Mouse (Mus musculus): ENCODE results near the gene Kcne1. TPM values are rescaled to one million over a fixed set of nuclear protein-coding genes. Genes with fewer than 3 reads are reported as not detected.

The Kcne1 gene
- polyA plus RNA-seq, 1 experiment: not detected

- TF ChIP-seq POLR2A (IDR thresholded peaks at IDR 0.05; ENCODE audit: borderline replicate concordance, low read depth, low read length) (no peak), CTCF (IDR thresholded peaks at IDR 0.05; ENCODE audit: low read depth, low read length) (no peak)
- Histone ChIP-seq H3K4me3 (ENCODE audit: insufficient read depth, low read length) (no peak overlapping the region), H3K27ac (ENCODE audit: insufficient read depth, low read depth, low read length) (no peak overlapping the region), H3K4me1 (ENCODE audit: control insufficient read depth, insufficient read depth, low read length) (no peaks in the 10 kb centered on the region)
Measured at GRCm38 (mm10) chr16:92358734-92359133, 534 bp downstream of the Kcne1 start.

GRCm38 (mm10) chr16:92357566-92357965, 1.7 kb downstream of the Kcne1 start:
- H3K27ac ChIP-seq (ENCODE audit: insufficient read depth, low read depth, low read length): no peak overlapping the region
- no peak overlapping the region for H3K4me3 ChIP-seq (ENCODE audit: insufficient read depth, low read length)
- no peaks in the 10 kb centered on the region for H3K4me1 ChIP-seq (ENCODE audit: control insufficient read depth, insufficient read depth, low read length)
- no peak for TF ChIP-seq CTCF (IDR thresholded peaks at IDR 0.05; ENCODE audit: low read depth, low read length)
- no peak for TF ChIP-seq POLR2A (IDR thresholded peaks at IDR 0.05; ENCODE audit: borderline replicate concordance, low read depth, low read length)

GRCm38 (mm10) chr16:92357023-92357422, 2.2 kb downstream of the Kcne1 start:
- H3K27ac ChIP-seq (ENCODE audit: insufficient read depth, low read depth, low read length): no peak overlapping the region
- TF ChIP-seq POLR2A (IDR thresholded peaks at IDR 0.05; ENCODE audit: borderline replicate concordance, low read depth, low read length) (no peak), CTCF (IDR thresholded peaks at IDR 0.05; ENCODE audit: low read depth, low read length) (no peak)
- H3K4me1 ChIP-seq (ENCODE audit: control insufficient read depth, insufficient read depth, low read length): no peaks in the 10 kb centered on the region
- no peak overlapping the region for H3K4me3 ChIP-seq (ENCODE audit: insufficient read depth, low read length)

GRCm38 (mm10) chr16:92355982-92356381, 3.3 kb downstream of the Kcne1 start:
- TF ChIP-seq POLR2A (IDR thresholded peaks at IDR 0.05; ENCODE audit: borderline replicate concordance, low read depth, low read length): no peak
- TF ChIP-seq CTCF (IDR thresholded peaks at IDR 0.05; ENCODE audit: low read depth, low read length): no peak
- Histone ChIP-seq H3K4me1 (ENCODE audit: control insufficient read depth, insufficient read depth, low read length) (no peaks in the 10 kb centered on the region), H3K4me3 (ENCODE audit: insufficient read depth, low read length) (no peak overlapping the region), H3K27ac (ENCODE audit: insufficient read depth, low read depth, low read length) (no peak overlapping the region)

GRCm38 (mm10) chr16:92355366-92355765, 3.9 kb downstream of the Kcne1 start:
- Histone ChIP-seq H3K4me1 (ENCODE audit: control insufficient read depth, insufficient read depth, low read length) (no peaks in the 10 kb centered on the region), H3K27ac (ENCODE audit: insufficient read depth, low read depth, low read length) (no peak overlapping the region), H3K4me3 (ENCODE audit: insufficient read depth, low read length) (no peak overlapping the region)
- no peak for TF ChIP-seq POLR2A (IDR thresholded peaks at IDR 0.05; ENCODE audit: borderline replicate concordance, low read depth, low read length)
- TF ChIP-seq CTCF (IDR thresholded peaks at IDR 0.05; ENCODE audit: low read depth, low read length): no peak

- Histone ChIP-seq H3K4me3 (ENCODE audit: insufficient read depth, low read length) (no peak overlapping the region), H3K27ac (ENCODE audit: insufficient read depth, low read depth, low read length) (no peak overlapping the region), H3K4me1 (ENCODE audit: control insufficient read depth, insufficient read depth, low read length) (no peaks in the 10 kb centered on the region)
- no peak for TF ChIP-seq CTCF (IDR thresholded peaks at IDR 0.05; ENCODE audit: low read depth, low read length)
- no peak for TF ChIP-seq POLR2A (IDR thresholded peaks at IDR 0.05; ENCODE audit: borderline replicate concordance, low read depth, low read length)
Measured at GRCm38 (mm10) chr16:92353897-92354296, 5.4 kb downstream of the Kcne1 start.

DNA sequence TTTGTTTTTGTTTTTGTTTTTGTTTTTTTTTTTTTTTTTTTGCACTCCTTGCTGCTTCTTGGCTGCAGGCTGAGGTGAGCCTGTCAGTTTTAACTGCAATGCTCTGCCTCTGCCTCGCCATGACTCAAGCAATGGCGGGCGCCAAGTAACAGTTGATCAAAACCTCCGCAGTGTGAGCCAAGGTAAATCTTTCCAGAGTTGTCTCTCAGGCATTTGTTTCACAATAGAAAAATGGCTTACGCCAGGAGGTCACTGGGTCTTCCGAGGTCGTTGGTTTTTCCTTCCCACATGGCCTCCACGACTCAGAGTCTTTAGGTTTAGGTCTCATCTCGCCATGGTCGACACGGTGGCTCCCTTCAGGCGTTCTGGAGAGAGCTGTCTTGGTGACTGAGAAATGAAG, 6.0 kb downstream of the Kcne1 start:
- no peak overlapping the region for H3K4me3 ChIP-seq (ENCODE audit: insufficient read depth, low read length)
- TF ChIP-seq POLR2A (IDR thresholded peaks at IDR 0.05; ENCODE audit: borderline replicate concordance, low read depth, low read length): no peak
- H3K4me1 ChIP-seq (ENCODE audit: control insufficient read depth, insufficient read depth, low read length): no peaks in the 10 kb centered on the region
- H3K27ac ChIP-seq (ENCODE audit: insufficient read depth, low read depth, low read length): no peak overlapping the region

GRCm38 (mm10) chr16:92348941-92349340, 10.3 kb downstream of the Kcne1 start:
- Histone ChIP-seq H3K4me3 (ENCODE audit: insufficient read depth, low read length) (no peak overlapping the region), H3K27ac (ENCODE audit: insufficient read depth, low read depth, low read length) (no peak overlapping the region), H3K4me1 (ENCODE audit: control insufficient read depth, insufficient read depth, low read length) (no peaks in the 10 kb centered on the region)
- TF ChIP-seq CTCF (IDR thresholded peaks at IDR 0.05; ENCODE audit: low read depth, low read length) (no peak), POLR2A (IDR thresholded peaks at IDR 0.05; ENCODE audit: borderline replicate concordance, low read depth, low read length) (no peak)

GRCm38 (mm10) chr16:92346297-92346916, 12.9 kb downstream of the Kcne1 start:
- TF ChIP-seq CTCF (IDR thresholded peaks at IDR 0.05; ENCODE audit: low read depth, low read length) (no peak), POLR2A (IDR thresholded peaks at IDR 0.05; ENCODE audit: borderline replicate concordance, low read depth, low read length) (no peak)
- no peaks in the 10 kb centered on the region for H3K4me1 ChIP-seq (ENCODE audit: control insufficient read depth, insufficient read depth, low read length)

DNA sequence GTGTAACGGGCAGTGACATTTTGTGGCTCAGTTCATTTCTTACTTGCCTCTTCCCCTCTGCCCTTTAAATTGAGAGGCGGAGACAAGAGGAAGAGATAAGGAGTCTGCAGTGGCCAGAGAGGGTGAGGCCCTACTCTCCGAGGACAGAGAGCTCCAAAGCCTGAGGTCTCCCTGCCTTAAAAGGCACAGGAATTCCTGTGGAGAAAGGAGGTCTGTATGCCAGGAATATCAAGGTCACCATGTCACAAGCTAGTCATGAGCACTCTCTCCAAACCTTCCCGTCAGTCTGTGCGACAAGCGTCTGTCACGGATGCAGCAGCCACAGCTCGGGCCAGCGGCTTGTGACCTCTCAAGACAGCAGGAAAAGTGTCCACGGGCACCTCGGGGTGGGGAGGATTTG, 14.1 kb downstream of the Kcne1 start:
- H3K27ac ChIP-seq (ENCODE audit: insufficient read depth, low read depth, low read length): no peak overlapping the region
- no peak overlapping the region for H3K4me3 ChIP-seq (ENCODE audit: insufficient read depth, low read length)
- no peaks in the 10 kb centered on the region for H3K4me1 ChIP-seq (ENCODE audit: control insufficient read depth, insufficient read depth, low read length)
- TF ChIP-seq CTCF (IDR thresholded peaks at IDR 0.05; ENCODE audit: low read depth, low read length): no peak
- TF ChIP-seq POLR2A (IDR thresholded peaks at IDR 0.05; ENCODE audit: borderline replicate concordance, low read depth, low read length): no peak

More at GRCm38 (mm10) chr16:92346297-92346916, 12.9 kb downstream of the Kcne1 start:
- Histone ChIP-seq H3K4me3 (ENCODE audit: insufficient read depth, low read length) (no peak overlapping the region), H3K27ac (ENCODE audit: insufficient read depth, low read depth, low read length) (no peak overlapping the region)
